Mouse (Mus musculus): Measurements from ENCODE around the gene Zfp945.
A peak's percentile ranks its signal among the peaks of the same experiment; 100 is the strongest.
"Not testable (repeated sequence)": the region's sequence is repeated elsewhere in the genome, so short reads cannot be mapped to it uniquely, and the experiment has no call there.

Zfp945 gene

DNA sequence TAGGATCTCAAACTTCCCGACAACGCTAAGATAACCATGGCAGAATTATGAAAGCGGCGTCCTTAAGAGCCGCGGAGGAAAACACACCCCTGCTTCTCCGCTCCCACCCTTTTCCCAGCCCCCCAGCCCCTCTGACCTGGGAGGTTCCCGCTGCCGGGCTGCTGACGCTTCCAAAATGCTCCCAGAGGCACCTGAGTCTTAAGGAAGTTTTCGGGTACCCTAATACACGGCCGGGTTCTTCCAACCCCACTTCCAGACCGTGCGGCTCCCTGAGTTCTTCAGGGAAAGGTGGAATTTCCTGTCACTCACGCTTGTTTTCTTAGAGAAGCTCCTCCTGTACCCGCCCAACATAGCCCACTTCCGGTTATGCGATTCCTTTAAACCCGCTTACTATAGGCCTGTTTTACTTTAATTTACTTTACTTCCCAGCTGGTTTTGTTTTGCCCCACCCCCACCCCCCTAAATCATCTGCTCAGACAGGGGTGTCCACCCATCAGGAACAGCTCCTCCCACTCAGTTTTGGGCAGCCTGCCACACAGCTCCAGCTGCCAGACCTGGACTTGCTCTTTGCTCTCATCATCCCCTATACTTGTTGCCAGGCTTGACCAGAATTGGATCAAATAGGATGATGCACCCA is at the start of gene Zfp945:
Zfp945 (minus strand) TSS at position 290 of the 637 bp plus-strand sequence.
- DNase-seq (ENCODE audit: low spot score), result peak; percentile 86

DNA sequence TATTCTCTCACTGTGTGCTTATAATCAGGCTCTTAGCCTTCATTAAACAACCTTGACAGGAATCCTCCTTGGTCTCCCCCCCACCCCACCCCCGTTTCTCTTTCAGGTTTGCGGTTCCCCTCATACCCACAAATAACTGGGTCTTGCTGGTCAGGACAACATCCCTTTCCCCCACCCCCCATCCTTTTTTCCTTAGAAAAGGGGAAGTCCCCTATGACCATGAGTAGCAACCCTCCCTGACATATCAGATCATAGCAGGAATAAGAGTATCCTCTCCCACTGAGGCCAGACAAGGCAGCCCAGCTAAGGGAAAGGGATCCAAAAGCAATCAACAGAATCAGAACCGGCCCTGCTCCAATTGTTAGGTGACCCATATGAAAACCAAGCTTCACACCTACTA is 21.4 kb upstream of the Zfp945 start:
- no peak for DNase-seq (ENCODE audit: low spot score)

DNA sequence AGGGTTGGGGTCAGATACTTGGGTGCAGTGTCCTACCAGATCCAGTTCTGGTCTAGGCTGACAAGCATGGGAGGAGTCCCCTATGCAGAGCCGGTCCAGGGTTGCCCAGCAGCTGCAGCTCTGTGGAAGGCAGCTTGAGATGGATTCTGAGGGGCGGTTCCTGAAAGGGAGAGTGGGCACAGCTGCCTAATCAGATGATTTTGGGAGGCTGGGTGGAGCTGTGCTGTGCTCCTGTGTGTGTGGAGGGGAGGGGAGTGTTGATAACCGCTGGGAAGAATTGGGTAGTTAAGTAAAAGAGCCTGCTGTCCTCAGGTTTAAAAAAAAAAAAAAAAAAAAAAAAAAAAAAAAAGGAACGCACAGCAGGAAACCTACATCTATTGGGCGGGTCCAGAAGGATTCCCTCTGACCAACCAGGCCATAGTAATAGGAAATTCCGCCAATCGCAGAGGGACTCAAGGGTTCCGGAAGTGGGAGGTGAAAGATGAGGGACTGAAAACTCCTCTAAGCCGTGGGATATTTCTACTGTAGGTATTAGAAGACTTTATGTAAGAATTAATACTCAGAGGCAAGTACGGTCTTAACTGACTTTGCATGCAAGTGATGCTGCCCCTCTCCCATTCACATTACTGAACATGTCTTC is 17.2 kb upstream of the Zfp945 start:
- no peak for DNase-seq (ENCODE audit: low spot score)

DNA sequence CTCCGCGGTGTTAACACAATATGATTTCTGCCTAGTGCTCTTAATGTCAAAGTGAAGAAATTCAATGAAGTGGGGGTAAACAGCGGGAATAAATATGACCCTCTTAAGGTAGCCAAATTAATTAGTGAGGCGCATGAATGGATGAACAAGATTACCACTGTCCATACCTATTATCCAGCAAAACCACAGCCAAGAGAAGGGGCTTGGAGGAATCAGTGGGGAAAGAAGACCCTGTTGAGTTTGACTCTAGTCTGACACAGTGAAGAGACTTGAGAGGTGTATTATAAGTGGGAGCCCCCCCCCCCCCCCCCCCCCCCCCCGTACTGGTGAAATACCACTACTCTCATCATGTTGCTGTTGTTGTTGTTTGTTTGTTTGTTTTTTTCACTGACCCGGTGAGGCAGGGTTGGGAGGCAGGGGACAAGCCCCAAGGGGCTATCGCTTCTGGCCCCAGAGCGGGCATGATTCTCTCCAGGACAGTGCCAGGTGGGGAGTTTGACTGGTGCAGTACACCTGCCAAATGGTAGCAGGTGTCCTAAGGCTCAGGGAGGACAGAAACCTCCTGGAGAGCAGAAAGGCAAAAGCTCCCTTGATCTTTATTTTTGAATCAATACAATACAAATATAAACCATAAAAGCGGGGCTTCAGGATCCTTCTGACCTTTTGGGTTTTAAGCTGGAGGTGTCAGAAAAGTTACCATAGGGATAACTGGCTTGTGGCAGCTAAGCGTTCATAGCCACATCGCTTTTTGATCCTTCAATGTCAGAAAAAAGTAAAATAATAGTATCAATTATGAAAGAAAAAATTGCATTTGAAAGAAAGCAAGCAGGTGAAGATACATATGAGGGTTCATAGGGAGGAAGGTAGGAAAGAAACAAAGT is 10.7 kb upstream of the Zfp945 start:
- DNase-seq (ENCODE audit: low spot score), result no peak

DNA sequence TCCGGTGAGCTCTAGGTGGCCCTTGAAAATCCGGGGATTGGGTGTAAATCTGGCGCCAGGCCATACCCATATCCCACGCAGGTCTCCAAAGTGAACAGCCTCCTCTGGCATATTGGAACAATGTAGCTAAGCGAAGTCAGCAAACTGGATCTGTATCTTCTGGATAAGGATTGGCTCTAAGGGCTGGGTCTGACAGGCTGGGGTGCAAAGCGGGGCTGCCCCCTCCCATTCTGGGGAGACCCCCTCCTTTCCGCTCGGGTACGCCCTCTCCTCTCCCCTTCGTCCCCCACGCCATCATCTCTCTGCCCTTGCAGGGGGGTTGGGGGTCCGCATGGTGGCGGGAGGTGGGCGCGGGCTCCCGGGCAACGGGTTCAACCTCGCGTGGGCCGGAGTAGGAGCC is 9.4 kb upstream of the Zfp945 start:
- DNase-seq (ENCODE audit: low spot score), result peak; percentile 4

DNA sequence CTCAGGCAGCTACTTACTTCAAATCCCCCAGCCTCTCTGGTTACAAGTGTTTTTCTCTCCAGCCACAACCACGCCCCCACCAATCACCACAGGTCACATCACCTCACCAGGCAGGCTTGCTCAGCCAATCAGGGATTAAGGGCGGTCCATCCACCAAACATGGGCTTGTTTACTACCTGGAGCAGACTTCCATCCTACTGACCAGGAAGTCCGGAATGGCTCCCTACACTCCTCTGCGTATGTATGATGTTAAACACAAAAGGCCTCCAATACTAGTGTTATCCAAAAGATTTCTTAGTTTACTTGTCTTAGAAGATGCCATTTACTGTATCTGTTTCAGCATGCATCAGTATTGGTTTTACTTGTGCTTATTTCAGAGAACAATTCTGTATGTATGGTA is 8.6 kb upstream of the Zfp945 start:
- not testable (repeated sequence) for DNase-seq (ENCODE audit: low spot score)

DNA sequence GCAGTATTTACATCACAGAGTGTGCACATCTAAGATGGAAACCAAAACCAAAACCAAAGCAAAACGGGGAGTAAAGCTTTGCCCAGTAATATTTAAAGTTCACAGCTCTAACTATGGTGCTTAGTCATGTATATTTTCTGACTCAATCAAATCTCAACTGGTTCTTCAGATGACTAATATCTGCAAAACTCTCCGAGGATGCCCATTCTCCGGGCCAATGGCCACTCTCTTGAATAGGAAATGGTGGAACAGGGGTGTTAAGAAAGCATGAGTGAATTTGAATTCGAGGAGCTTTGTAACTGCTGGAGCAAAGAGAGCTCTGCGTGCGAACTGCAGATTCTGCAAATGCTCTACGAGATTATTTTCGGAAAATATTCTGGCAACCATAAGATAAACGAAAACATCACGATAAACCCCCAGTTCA is 501 bp downstream of the Zfp945 start:
- DNase-seq (ENCODE audit: low spot score), result peak; percentile 46

DNA sequence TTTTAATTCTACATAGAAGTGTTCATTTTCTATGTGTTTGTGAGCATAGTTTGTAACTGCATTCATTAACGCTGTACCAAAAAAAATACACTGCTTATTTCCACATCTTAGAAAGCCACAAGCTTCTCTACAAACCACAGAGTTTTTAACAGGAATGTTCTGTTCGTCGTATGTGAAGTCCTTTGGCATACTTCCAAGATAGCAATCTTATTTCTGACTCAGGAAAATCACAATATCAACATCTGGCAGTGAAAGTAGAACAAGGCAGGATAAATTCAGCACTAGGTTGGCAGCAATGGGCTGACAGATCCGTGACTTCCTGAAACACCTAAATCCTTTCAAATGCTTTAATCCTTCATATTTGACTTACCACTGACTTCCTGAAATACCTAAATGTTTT is 45.8 kb downstream of the Zfp945 start:
- DNase-seq (ENCODE audit: low spot score), result no peak

DNA sequence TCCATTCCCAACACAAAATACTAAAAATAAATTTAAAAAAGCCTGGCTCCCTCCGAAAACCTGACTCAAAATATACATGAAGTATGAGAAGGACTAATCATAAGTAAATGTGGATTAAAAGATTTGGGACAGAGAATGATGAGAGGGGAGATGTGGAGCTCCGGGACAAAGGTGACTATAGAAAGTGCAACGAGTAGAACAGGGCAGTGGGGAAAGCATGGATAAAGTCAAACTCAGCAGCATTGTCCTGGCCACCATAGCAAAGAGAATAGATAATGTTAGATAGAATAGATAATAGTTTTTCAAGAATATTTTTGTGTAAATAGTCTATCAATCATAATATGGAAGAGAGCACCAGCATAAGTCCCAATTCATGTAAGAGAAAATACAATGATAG is 48.7 kb downstream of the Zfp945 start:
- no peak for DNase-seq (ENCODE audit: low spot score)

DNA sequence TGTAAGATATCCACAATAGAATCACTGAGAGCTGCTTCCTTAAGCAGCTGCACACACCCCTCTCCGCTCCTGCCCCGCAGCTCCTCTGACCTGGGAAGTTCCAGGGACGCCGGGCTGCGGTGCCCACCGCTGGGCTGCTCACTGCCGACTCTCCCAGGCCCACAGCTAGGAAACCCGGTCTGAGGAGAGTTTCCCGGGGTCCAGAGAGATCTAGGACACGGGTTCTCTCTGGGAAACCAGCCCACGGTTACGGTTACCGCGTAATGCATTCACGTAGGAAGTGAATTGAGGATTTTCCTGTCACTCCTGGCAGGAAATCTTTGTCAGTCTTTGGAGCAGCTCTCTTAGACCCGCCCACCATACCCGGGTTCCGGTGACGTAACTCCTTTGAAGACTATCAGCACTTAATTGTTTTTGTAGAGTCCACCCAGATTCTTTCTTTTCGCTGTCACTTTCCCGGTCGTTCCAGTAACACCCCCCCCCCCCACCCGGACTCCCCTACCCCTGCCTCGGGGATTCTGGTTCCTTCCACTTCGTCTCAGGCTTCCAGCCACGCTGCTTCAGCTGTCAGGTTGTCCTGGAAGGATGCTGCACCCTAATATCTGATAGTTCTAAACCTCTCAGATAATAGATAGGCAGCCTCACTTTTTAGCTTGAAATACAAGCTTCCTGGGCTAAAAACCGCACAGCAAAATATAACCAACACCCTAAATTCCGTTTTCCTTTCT is 49.3 kb downstream of the Zfp945 start:
- DNase-seq (ENCODE audit: low spot score), result peak; percentile 91

DNA sequence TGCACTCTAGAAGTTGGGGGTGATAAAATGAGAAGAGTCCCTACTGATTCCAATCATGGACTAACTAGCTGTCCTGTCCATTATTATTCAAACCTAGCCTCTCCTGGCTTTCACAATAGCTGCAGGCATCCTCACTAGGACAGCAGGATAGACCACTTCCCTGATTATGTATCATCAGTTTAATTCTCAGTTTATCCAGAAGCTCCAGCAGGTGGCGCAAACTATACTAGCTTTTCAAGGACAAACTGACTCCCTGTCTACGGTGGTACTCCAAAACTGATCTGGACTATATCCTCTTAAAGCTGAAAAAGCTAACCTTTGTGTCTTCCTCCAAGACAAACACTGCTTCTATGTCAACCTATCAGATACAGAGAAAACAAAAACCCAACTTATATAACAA is 67.2 kb downstream of the Zfp945 start:
- peak; percentile 4 for DNase-seq (ENCODE audit: low spot score)

Measured in embryo, embryonic 10 days (tissue).